Mouse (Mus musculus) heart, embryonic 11.5 days (tissue): Measurements from ENCODE around the gene Eefsec. TPM values are rescaled to one million over a fixed set of nuclear protein-coding genes. Genes with fewer than 3 reads are reported as not detected.

Source experiments
- ATAC-seq: fragments of 200-750 bp; cut with Nextera tagmentation; replicated peaks from 2 replicates; pipeline ENCODE4 v1.8.0; 2017; ENCODE audit warnings: moderate library complexity; ENCODE audit not compliant: insufficient number of reproducible peaks, low FRiP score, low TSS enrichment
- H3K27ac ChIP-seq: fragments of 300-500 bp; sonication (generic); 2 replicates; pipeline ENCODE4 v1.5.1; 2014; ENCODE audit warnings: mild to moderate bottlenecking, low read depth, low read length
- H3K27me3 ChIP-seq: fragments of 300-500 bp; sonication (generic); 2 replicates; pipeline ENCODE4 v1.6.1; 2014; ENCODE audit warnings: mild to moderate bottlenecking, low read length, mixed read lengths; ENCODE audit not compliant: control insufficient read depth, insufficient read depth
- H3K36me3 ChIP-seq: fragments of 300-500 bp; sonication (generic); 2 replicates; pipeline ENCODE4 v1.6.1; 2014; ENCODE audit warnings: mild to moderate bottlenecking, low read length, moderate library complexity, mixed read lengths; ENCODE audit not compliant: control insufficient read depth, insufficient read depth
- H3K4me1 ChIP-seq: fragments of 300-500 bp; sonication (generic); 2 replicates; pipeline ENCODE4 v1.6.1; 2014; ENCODE audit warnings: low read length; ENCODE audit not compliant: control insufficient read depth, insufficient read depth
- H3K4me2 ChIP-seq: fragments of 300-500 bp; sonication (generic); 2 replicates; pipeline ENCODE4 v1.6.1; 2014; ENCODE audit warnings: mild to moderate bottlenecking, moderate library complexity
- H3K4me3 ChIP-seq: fragments of 300-500 bp; sonication (generic); 2 replicates; pipeline ENCODE4 v1.5.1; 2014; ENCODE audit warnings: low read depth, low read length
- H3K9ac ChIP-seq: fragments of 300-500 bp; sonication (generic); 2 replicates; pipeline ENCODE4 v1.6.1; 2014; ENCODE audit warnings: mild to moderate bottlenecking, low read depth, low read length, moderate library complexity
- H3K9me3 ChIP-seq: fragments of 300-500 bp; sonication (generic); replicated peaks from 2 replicates; pipeline ENCODE4 v1.6.1; 2016; ENCODE audit warnings: low read length; ENCODE audit not compliant: control insufficient read depth
- WGBS: fragments of 180-500 bp; shearing (Covaris S2); extraction: QIAGEN DNeasy Blood & Tissue Kit; methylation state at CpG from one replicate; pipeline ENCODE4 v1.1.7; 2014; ENCODE audit not compliant: insufficient replicate concordance; 5-methylcytosine and 5-hydroxymethylcytosine counted together
- polyA plus RNA-seq: library from polyadenylated mRNA; unstranded; fragments of >200 nt; fragmentation: Nextera tagmentation; extraction: Ambion mirVana; gene quantifications from 2 replicates; pipeline ENCODE4 v1.2.1, GENCODE M21; 2014

Eefsec gene
- polyA plus RNA-seq, 1 experiment from 2014 or later: 29.1 TPM

GRCm38 (mm10) chr6:88259621-88260020 lies 186.7 kb downstream of the Eefsec start:
- no peaks in the 10 kb centered on the region for H3K9me3 ChIP-seq
- no peak overlapping the region for H3K4me3 ChIP-seq
- no peak for ATAC-seq
- no peak overlapping the region for H3K4me2 ChIP-seq
- H3K4me1 ChIP-seq: peaks cover 13% of the 10 kb centered on the region
- no peaks in the 10 kb centered on the region for H3K27me3 ChIP-seq
- 78% methylated on average over 3 of the region's 3 CpGs for WGBS
- no peak overlapping the region for H3K9ac ChIP-seq
- no peaks in the 10 kb centered on the region for H3K36me3 ChIP-seq
- no peak overlapping the region for H3K27ac ChIP-seq

GRCm38 (mm10) chr6:88255435-88255834 lies 190.9 kb downstream of the Eefsec start:
- no peak for ATAC-seq
- Histone ChIP-seq H3K36me3 (no peaks in the 10 kb centered on the region), H3K4me3 (no peak overlapping the region), H3K4me2 (no peak overlapping the region), H3K4me1 (peaks cover 16% of the 10 kb centered on the region), H3K9me3 (no peaks in the 10 kb centered on the region), H3K27me3 (no peaks in the 10 kb centered on the region; the same call in 1 of the 2 replicates), H3K9ac (no peak overlapping the region), H3K27ac (no peak overlapping the region)
- 7% methylated on average over 4 of the region's 4 CpGs for WGBS

GRCm38 (mm10) chr6:88254082-88254481 lies 192.3 kb downstream of the Eefsec start:
- Histone ChIP-seq H3K4me3 (no peak overlapping the region), H3K36me3 (no peaks in the 10 kb centered on the region), H3K27me3 (no peaks in the 10 kb centered on the region; the same call in 1 of the 2 replicates), H3K9me3 (no peaks in the 10 kb centered on the region), H3K4me1 (peaks cover 19% of the 10 kb centered on the region), H3K4me2 (no peak overlapping the region), H3K27ac (no peak overlapping the region), H3K9ac (no peak overlapping the region)
- no peak for ATAC-seq
- WGBS: 53% methylated on average over 6 of the region's 6 CpGs

GRCm38 (mm10) chr6:88251798-88252478 lies 194.4 kb downstream of the Eefsec start:
- Histone ChIP-seq H3K27ac (no peak overlapping the region), H3K4me3 (no peak overlapping the region), H3K4me2 (no peak overlapping the region), H3K27me3 (peaks cover 2% of the 10 kb centered on the region; the same call in 1 of the 2 replicates), H3K9ac (no peak overlapping the region), H3K4me1 (peaks cover 30% of the 10 kb centered on the region), H3K9me3 (no peaks in the 10 kb centered on the region), H3K36me3 (no peaks in the 10 kb centered on the region)
- WGBS: 43% methylated on average over 7 of the region's 7 CpGs
- ATAC-seq: no peak

DNA sequence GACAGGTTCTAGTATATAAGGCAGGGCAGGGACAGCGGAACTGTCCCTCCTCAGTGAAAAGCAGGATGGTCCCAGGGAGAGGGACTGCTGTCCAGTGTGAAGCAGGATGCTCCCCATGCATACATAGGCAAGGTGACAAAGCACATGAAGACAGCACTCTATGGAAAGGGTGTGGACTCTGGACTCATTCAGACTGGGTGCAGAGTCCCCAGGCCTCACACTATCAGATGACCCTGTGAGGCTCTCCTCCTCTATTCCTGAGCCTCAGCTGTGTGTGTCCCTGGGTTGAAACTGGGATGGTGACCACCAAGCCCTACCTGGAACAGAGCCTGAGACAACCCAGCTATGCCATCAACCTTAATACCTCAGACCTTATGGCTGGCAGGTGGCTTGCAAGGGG lies 194.9 kb downstream of the Eefsec start:
- no peaks in the 10 kb centered on the region for H3K9me3 ChIP-seq
- no peaks in the 10 kb centered on the region for H3K36me3 ChIP-seq
- no peak overlapping the region for H3K9ac ChIP-seq
- H3K4me1 ChIP-seq: peaks cover 29% of the 10 kb centered on the region
- H3K27ac ChIP-seq: no peak overlapping the region
- H3K4me3 ChIP-seq: no peak overlapping the region
- H3K27me3 ChIP-seq: peaks cover 2% of the 10 kb centered on the region; the same call in 1 of the 2 replicates
- no peak for ATAC-seq
- 95% methylated on average over 1 of the region's 1 CpGs for WGBS
- no peak overlapping the region for H3K4me2 ChIP-seq

DNA sequence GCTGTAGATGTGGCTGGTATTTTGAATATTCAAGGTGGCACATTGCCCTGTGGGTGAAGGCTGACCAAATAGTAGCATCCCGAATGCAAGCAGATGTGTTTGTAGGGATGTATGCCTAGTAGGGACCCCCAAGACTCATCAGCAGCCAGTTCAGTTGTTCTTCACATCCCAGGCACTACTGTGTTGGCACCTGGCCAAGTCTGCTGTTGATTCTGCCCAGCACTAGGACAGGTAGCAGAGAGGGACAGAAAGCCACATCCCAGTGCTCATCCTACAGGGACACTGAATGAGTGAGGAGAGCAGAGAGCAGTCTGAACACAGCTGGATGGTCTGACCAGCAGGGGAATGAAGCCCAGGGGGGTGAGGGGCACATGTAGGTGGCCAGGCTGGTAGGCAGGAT lies 197.1 kb downstream of the Eefsec start:
- no peaks in the 10 kb centered on the region for H3K9me3 ChIP-seq
- ATAC-seq: no peak
- WGBS: 80% methylated on average over 1 of the region's 1 CpGs
- no peak overlapping the region for H3K4me3 ChIP-seq
- H3K4me2 ChIP-seq: no peak overlapping the region
- peaks cover 2% of the 10 kb centered on the region; the same call in 1 of the 2 replicates for H3K27me3 ChIP-seq
- H3K27ac ChIP-seq: no peak overlapping the region
- no peaks in the 10 kb centered on the region for H3K36me3 ChIP-seq
- no peak overlapping the region for H3K9ac ChIP-seq
- peaks cover 20% of the 10 kb centered on the region for H3K4me1 ChIP-seq

DNA sequence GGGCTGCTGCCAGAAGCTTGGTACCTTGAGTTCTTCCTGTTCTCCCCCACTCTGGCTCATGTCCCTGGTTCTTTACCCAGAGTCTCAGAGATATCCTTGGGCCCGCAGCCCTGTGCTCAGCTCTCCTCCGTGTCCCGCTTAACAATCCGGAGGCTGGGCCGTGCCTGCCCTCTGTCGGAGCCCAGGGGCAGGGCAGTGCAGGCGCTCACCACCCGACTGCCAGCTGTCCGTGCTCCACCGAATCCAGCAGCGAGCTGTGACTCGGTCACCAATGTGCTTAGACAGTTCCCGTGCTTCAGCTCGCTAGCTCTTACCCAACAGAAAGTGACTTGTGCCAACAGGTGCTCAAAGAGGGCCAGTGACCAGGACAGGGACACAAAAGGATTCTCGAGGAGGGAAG lies 203.7 kb downstream of the Eefsec start:
- no peaks in the 10 kb centered on the region for H3K36me3 ChIP-seq
- H3K4me3 ChIP-seq: no peak overlapping the region
- H3K4me2 ChIP-seq: 0 out of 2 replicates have a peak overlapping the region, but pooled peaks have one; percentile 30
- no peak overlapping the region for H3K9ac ChIP-seq
- H3K9me3 ChIP-seq: no peaks in the 10 kb centered on the region
- ATAC-seq: no peak
- H3K27ac ChIP-seq: no peak overlapping the region
- WGBS: 2% methylated on average over 15 of the region's 15 CpGs
- H3K27me3 ChIP-seq: peaks cover 25% of the 10 kb centered on the region
- 0 out of 2 replicates have a peak, but pooled peaks cover 3% of the 10 kb centered on the region for H3K4me1 ChIP-seq

DNA sequence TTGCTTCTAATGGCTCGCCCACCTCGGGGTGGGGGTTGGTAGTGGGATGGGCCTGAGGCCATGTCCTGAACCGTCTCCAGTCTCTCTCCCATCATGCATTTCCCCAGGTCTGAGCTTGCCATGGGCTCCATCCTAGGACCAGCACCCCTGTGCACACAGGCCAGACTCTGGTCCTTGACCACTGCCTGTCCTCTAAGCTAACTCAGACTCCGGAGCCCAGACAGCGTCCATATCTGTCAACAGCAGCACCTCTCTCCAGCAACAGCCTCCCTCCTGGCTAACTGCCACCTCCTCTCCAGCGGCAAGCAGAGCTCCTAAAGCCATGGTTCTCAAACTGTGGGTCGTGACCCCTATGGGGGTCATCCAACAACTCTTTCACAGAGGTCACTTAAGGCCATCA lies 209.8 kb downstream of the Eefsec start:
- no peak overlapping the region for H3K4me3 ChIP-seq
- H3K4me1 ChIP-seq: peaks cover 14% of the 10 kb centered on the region
- ATAC-seq: peak; percentile 34; the same call in 1 of the 2 replicates
- H3K27ac ChIP-seq: no peak overlapping the region
- peak overlapping the region; percentile 54 for H3K4me2 ChIP-seq
- H3K27me3 ChIP-seq: peaks cover 44% of the 10 kb centered on the region
- no peaks in the 10 kb centered on the region for H3K36me3 ChIP-seq
- H3K9me3 ChIP-seq: no peaks in the 10 kb centered on the region
- H3K9ac ChIP-seq: no peak overlapping the region; the same call in 1 of the 2 replicates
- WGBS: 15% methylated on average over 7 of the region's 7 CpGs

DNA sequence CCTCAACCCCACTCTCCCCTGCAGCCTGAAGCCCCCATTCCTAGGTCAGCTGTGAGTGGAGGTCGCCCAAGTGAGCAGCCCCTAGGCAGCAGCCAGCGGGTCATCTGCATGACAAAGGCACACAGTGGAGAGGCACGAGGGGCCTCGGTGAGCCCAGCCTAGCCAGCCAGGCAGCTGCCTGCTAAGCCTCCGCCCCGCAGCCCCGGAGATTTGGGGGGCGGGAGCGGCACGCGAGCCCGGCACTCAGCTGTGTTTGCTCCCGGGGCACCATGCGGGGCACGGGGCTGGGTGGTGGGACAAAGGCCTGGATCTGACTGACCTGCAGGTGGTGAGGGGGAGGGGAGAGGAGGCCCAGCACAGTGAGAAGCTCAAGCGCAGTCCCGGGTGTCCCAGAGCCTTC lies 210.4 kb downstream of the Eefsec start:
- H3K9ac ChIP-seq: peak overlapping the region; percentile 4; the same call in 1 of the 2 replicates
- peak overlapping the region; percentile 20 for H3K4me3 ChIP-seq
- peaks cover 14% of the 10 kb centered on the region for H3K4me1 ChIP-seq
- peaks cover 47% of the 10 kb centered on the region for H3K27me3 ChIP-seq
- no peaks in the 10 kb centered on the region for H3K9me3 ChIP-seq
- H3K36me3 ChIP-seq: no peaks in the 10 kb centered on the region
- no peak overlapping the region for H3K27ac ChIP-seq
- H3K4me2 ChIP-seq: peak overlapping the region; percentile 54
- 4% methylated on average over 17 of the region's 17 CpGs for WGBS
- no peak for ATAC-seq
